Mouse (Mus musculus) ES-E14 (cell line): ENCODE measurements around the gene Ripor2.

Source experiments
- HCFC1 ChIP-seq: IDR thresholded peaks from 2 replicates; pipeline ENCODE4 v1.6.1; 2012; ENCODE audit warnings: low read length, inconsistent platforms, borderline replicate concordance; ENCODE audit not compliant: insufficient read depth
- ZC3H11A ChIP-seq: IDR thresholded peaks from 2 replicates; pipeline ENCODE4 v1.6.1; 2012; ENCODE audit warnings: low read depth, mild to moderate bottlenecking, inconsistent platforms, low read length, borderline replicate concordance

DNA sequence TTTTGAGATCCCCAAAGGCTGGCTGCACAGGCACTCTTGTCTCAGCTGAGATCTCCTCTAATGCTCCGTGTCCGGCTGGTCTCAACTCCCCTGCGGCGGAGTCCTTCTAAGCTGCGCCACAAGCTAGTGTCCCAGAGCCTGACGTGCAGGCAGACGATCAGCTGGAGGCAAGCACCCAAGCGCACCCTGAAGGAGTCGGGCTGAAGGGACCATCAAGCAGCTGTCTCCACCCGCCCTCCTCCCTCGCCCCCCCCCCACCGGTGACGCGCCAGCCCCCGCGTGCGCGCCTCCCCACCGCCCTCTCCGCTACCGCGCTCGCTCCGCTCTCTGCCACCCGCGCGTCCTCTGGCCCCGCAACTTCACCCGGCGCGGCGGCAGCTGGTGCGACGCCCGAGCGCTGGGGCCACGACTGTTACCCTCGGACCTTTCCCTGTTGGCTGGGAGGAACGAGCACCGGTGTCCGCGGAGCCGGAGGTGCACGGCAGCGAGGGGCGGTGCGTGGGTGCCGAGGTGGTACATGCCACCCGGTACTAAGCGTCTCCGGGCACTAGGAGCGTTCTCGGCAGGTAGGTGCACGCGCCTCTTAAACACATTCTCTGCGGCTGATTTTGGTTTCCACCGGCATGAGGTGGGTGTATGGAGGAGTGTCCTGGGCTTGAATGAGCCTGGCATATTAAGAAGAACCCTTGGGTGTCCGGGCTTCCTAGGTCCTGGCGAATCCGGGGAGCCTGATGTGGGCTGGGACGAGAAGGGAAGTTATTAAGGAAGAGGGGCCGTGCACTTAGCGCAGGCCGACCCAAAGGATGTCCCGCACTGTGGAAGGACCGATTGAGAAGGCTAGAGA lies 56.6 kb downstream of the Ripor2 start:
- TF ChIP-seq ZC3H11A = no peak
- no peak for TF ChIP-seq HCFC1
